Mouse (Mus musculus) ES-CJ7 (cell line): ENCODE measurements around the gene Slc5a10.

ENCODE experiments used
- DNase-seq: peaks from one replicate; pipeline ENCODE4 v3.0.0; 2011; ENCODE audit warnings: low read depth, low spot score

Slc5a10 gene

GRCm38 (mm10) chr11:61705581-61705980 lies 15.0 kb downstream of the Slc5a10 start:
- no peak for DNase-seq

GRCm38 (mm10) chr11:61702494-61702893 lies 18.1 kb downstream of the Slc5a10 start:
- DNase-seq, result no peak

- DNase-seq, result no peak
These were observed 18.9 kb downstream of the Slc5a10 start for GRCm38 (mm10) chr11:61701696-61702095.

GRCm38 (mm10) chr11:61699933-61700332 lies 20.7 kb downstream of the Slc5a10 start:
- no peak for DNase-seq

GRCm38 (mm10) chr11:61699460-61699859 lies 21.2 kb downstream of the Slc5a10 start:
- DNase-seq, result no peak

- DNase-seq, result no peak
These were observed 21.8 kb downstream of the Slc5a10 start for GRCm38 (mm10) chr11:61698852-61699251.

- no peak for DNase-seq
These were observed 27.6 kb downstream of the Slc5a10 start for GRCm38 (mm10) chr11:61692996-61693395.

GRCm38 (mm10) chr11:61687595-61687994 lies 33.0 kb downstream of the Slc5a10 start:
- DNase-seq, result peak; percentile 24

- peak; percentile 14 for DNase-seq
These were observed 33.6 kb downstream of the Slc5a10 start for GRCm38 (mm10) chr11:61686906-61687453.

- DNase-seq, result no peak
These were observed 34.5 kb downstream of the Slc5a10 start for GRCm38 (mm10) chr11:61686141-61686540.

GRCm38 (mm10) chr11:61685119-61685725 lies 35.4 kb downstream of the Slc5a10 start:
- no peak for DNase-seq

- DNase-seq, result peak; percentile 65
These were observed 36.5 kb downstream of the Slc5a10 start, which contains the start of gene Fam83g for GRCm38 (mm10) chr11:61683907-61684731. Gene Fam83g (plus strand): TSS chr11:61684091.

- no peak for DNase-seq
These were observed 41.3 kb downstream of the Slc5a10 start for GRCm38 (mm10) chr11:61679091-61679866.

GRCm38 (mm10) chr11:61677709-61678108 lies 42.9 kb downstream of the Slc5a10 start:
- no peak for DNase-seq

- DNase-seq, result no peak
These were observed 44.3 kb downstream of the Slc5a10 start for GRCm38 (mm10) chr11:61676216-61676854.

- DNase-seq, result no peak
These were observed 45.3 kb downstream of the Slc5a10 start for GRCm38 (mm10) chr11:61675332-61675731.

GRCm38 (mm10) chr11:61674839-61675159 lies 45.8 kb downstream of the Slc5a10 start:
- DNase-seq, result peak; percentile 83

GRCm38 (mm10) chr11:61674151-61674838 lies 46.3 kb downstream of the Slc5a10 start:
- peak; percentile 12 for DNase-seq

GRCm38 (mm10) chr11:61673686-61674085 lies 46.9 kb downstream of the Slc5a10 start:
- DNase-seq, result peak; percentile 34

- DNase-seq, result no peak
These were observed 48.7 kb downstream of the Slc5a10 start for GRCm38 (mm10) chr11:61671781-61672383.
